Mouse (Mus musculus) embryonic facial prominence, embryonic 14.5 days (tissue): ENCODE data around the gene Gm609. TPM values are rescaled to one million over a fixed set of nuclear protein-coding genes. Genes with fewer than 3 reads are reported as not detected.

ENCODE experiments used
- ATAC-seq: fragments of 200-750 bp; cut with Nextera tagmentation; 2 replicates; pipeline ENCODE4 v1.8.0; 2017; ENCODE audit warnings: low read depth, moderate number of reproducible peaks, moderate TSS enrichment
- DNase-seq: peaks from one replicate; pipeline ENCODE4 v3.0.0-alpha.2; 2015; ENCODE audit warnings: low spot score
- H3K27ac ChIP-seq: fragments of 300-500 bp; sonication (generic); replicated peaks from 2 replicates; pipeline ENCODE4 v1.5.1; 2014; ENCODE audit warnings: low read depth, mild to moderate bottlenecking, low read length, moderate library complexity
- H3K27me3 ChIP-seq: fragments of 300-500 bp; sonication (generic); replicated peaks from 2 replicates; pipeline ENCODE4 v1.6.1; 2014; ENCODE audit warnings: low read length; ENCODE audit not compliant: control insufficient read depth, insufficient read depth
- H3K36me3 ChIP-seq: fragments of 300-500 bp; sonication (generic); 2 replicates; pipeline ENCODE4 v1.6.1; 2014; ENCODE audit warnings: low read length, mixed read lengths; ENCODE audit not compliant: control insufficient read depth, insufficient read depth
- H3K4me1 ChIP-seq: fragments of 300-500 bp; sonication (generic); 2 replicates; pipeline ENCODE4 v1.6.1; 2014; ENCODE audit warnings: antibody characterized with exemption, low read length; ENCODE audit not compliant: control insufficient read depth, insufficient read depth
- H3K4me2 ChIP-seq: fragments of 300-500 bp; sonication (generic); 2 replicates; pipeline ENCODE4 v1.6.1; 2014; ENCODE audit warnings: low read depth, mild to moderate bottlenecking, low read length, moderate library complexity, mixed read lengths
- H3K4me3 ChIP-seq: fragments of 300-500 bp; sonication (generic); 2 replicates; pipeline ENCODE4 v1.5.1; 2014; ENCODE audit warnings: low read depth, mild to moderate bottlenecking, low read length
- H3K9ac ChIP-seq: fragments of 300-500 bp; sonication (generic); 2 replicates; pipeline ENCODE4 v1.6.1; 2014; ENCODE audit warnings: low read depth, mild to moderate bottlenecking, low read length, moderate library complexity, mixed read lengths
- H3K9me3 ChIP-seq: fragments of 300-500 bp; sonication (generic); 2 replicates; pipeline ENCODE4 v1.6.1; 2016; ENCODE audit warnings: low read length; ENCODE audit not compliant: control insufficient read depth
- WGBS: fragments of 180-500 bp; shearing (Covaris S2); extraction: QIAGEN DNeasy Blood & Tissue Kit; methylation state at CpG from one replicate; pipeline ENCODE4 v1.1.7; 2014; 5-methylcytosine and 5-hydroxymethylcytosine counted together
- polyA plus RNA-seq: library from polyadenylated mRNA; unstranded; fragments of >200 nt; fragmentation: Nextera tagmentation; extraction: Ambion mirVana; gene quantifications from 2 replicates; pipeline ENCODE4 v1.2.1, GENCODE M21; 2014

Gene Gm609
- polyA plus RNA-seq, 1 experiment from 2014 or later, result not detected

DNA sequence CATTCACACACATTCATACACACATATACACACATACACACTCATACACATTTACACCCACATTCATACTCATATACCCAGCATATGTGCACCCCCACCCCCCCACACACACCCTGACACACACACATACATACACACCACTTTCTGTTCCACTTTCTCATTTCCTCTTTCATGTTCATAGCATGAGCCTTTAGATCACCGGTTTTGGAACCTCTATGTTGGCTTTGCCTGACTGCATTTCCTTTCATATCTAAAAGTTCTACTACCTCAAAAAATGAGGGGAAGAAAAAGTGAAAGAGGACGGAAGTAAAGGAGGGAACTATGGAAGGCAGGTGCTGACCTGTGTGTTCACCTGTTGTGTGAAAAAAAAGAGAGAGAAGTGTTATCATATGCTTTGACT lies 102.9 kb downstream of the Gm609 start:
- 81% methylated on average over 2 of the region's 2 CpGs for WGBS
- no peaks in the 10 kb centered on the region for H3K4me1 ChIP-seq
- no peak overlapping the region for H3K4me2 ChIP-seq
- no peak overlapping the region for H3K9ac ChIP-seq
- H3K4me3 ChIP-seq, result no peak overlapping the region
- DNase-seq, result no peak
- H3K9me3 ChIP-seq, result no peaks in the 10 kb centered on the region
- H3K27me3 ChIP-seq, result no peaks in the 10 kb centered on the region
- no peak for ATAC-seq
- no peak overlapping the region for H3K27ac ChIP-seq
- H3K36me3 ChIP-seq, result peaks cover 4% of the 10 kb centered on the region; the same call in 1 of the 2 replicates

DNA sequence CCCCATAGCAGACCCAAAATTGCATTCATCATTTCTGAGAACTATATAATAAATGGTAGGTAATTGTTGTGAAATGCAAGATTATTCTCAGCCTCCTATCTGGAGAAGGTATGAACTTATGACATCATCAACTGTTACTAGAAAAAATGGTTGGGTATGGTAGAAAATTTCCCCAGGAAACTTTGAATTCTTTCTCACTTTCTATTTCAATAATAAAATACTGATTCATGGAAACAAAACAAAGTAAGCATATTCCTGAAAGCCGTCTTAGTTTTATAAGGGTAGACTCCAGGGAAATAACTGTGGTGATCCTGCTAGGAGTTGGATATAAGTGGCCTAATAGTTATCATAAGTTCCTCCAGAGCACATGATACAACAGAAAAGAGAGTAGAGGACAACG lies 103.7 kb downstream of the Gm609 start:
- Histone ChIP-seq H3K9ac (no peak overlapping the region), H3K27ac (no peak overlapping the region), H3K27me3 (no peaks in the 10 kb centered on the region), H3K4me2 (no peak overlapping the region), H3K9me3 (no peaks in the 10 kb centered on the region), H3K4me1 (no peaks in the 10 kb centered on the region), H3K4me3 (no peak overlapping the region), H3K36me3 (peaks cover 4% of the 10 kb centered on the region; the same call in 1 of the 2 replicates)
- DNase-seq (no peak), ATAC-seq (no peak)
- 90% methylated on average over 2 of the region's 2 CpGs for WGBS

DNA sequence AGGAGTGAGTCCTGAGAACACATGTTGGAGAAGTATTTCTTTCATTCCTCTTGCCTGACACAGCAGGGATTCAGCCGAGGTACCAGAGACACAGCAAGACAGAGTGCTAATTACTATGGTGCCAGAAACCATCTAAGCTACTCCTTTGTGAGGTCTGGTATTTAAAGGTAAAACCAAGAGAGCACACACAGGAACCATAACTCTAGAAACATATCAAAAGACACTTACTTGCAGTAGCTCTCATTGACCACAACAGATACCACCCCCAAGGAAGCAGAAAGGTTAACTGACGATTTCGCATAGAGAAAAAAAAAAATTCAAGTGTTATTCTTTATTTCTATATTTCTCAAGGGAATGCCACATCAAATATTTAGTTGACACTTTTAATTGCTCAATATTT lies 111.0 kb downstream of the Gm609 start:
- no peak overlapping the region for H3K27ac ChIP-seq
- H3K27me3 ChIP-seq, result no peaks in the 10 kb centered on the region
- ATAC-seq (no peak), DNase-seq (no peak)
- no peaks in the 10 kb centered on the region for H3K4me1 ChIP-seq
- H3K36me3 ChIP-seq, result 0 out of 2 replicates have a peak, but pooled peaks cover 6% of the 10 kb centered on the region
- no peak overlapping the region for H3K4me3 ChIP-seq
- no peak overlapping the region for H3K4me2 ChIP-seq
- H3K9ac ChIP-seq, result no peak overlapping the region
- no peaks in the 10 kb centered on the region for H3K9me3 ChIP-seq
- 84% methylated on average over 3 of the region's 3 CpGs for WGBS

DNA sequence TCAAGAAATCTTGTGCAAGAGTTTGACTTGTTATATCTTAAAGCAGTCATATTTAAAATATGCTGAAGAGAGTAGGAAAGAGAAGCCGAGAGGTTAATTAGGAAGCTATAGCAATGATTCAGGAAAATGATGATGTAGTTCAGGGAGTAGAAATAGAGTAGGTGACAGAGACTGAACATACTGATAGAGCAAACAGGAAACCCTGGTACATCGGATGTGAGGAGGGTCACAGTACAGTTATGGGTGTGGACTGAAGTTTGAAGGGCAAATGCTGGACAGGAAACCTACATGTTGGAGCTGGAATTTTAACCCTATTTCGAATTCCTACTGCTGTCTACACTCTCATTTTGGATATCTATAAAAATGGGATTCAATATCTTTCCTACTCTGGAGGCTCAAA lies 113.8 kb downstream of the Gm609 start:
- H3K4me2 ChIP-seq, result no peak overlapping the region
- no peaks in the 10 kb centered on the region for H3K9me3 ChIP-seq
- no peak overlapping the region for H3K9ac ChIP-seq
- no peaks in the 10 kb centered on the region for H3K27me3 ChIP-seq
- H3K36me3 ChIP-seq, result 0 out of 2 replicates have a peak, but pooled peaks cover 6% of the 10 kb centered on the region
- no peak overlapping the region for H3K4me3 ChIP-seq
- DNase-seq (no peak), ATAC-seq (no peak)
- no peak overlapping the region for H3K27ac ChIP-seq
- WGBS, result 75% methylated on average over 3 of the region's 3 CpGs
- peaks cover 3% of the 10 kb centered on the region; the same call in 1 of the 2 replicates for H3K4me1 ChIP-seq

DNA sequence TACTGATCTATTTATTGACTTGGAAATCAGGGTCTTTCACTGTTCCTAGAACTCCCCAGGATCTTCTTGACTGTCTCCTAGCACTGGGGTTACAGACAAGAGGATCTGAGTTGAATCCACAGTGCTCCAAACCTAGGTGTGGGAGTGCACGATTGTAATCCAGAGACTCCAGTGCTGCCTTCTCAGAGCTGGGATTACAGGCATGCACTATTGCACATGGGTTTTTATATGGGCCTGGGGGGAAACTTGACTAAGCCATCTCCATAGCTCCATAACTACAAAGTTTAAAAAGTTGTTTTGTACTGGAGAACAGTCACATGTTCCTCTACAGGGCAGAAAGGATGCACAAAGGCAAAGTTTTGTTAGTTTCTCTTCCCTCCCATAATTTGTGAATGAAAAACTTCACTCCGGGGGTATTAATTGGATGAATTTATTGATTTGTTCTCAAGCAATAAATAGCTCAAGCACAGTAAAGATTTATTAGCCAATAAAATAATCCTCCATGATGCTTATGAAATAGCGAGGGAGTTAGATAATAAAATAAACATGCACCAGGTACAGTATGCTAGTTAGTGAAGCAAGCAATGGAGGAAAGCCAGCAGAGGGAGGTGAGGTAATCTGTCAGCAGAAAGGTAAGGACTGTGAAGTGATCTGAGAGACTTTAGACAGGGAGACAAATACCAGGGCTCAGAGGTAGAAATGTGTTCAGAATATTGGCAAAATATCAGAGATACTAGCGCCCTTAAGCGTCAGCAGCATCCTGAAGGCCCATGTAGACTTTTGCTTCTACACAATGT lies 114.4 kb downstream of the Gm609 start:
- H3K27ac ChIP-seq, result no peak overlapping the region
- H3K36me3 ChIP-seq, result 0 out of 2 replicates have a peak, but pooled peaks cover 6% of the 10 kb centered on the region
- H3K4me2 ChIP-seq, result no peak overlapping the region
- H3K9ac ChIP-seq, result no peak overlapping the region
- no peak for ATAC-seq
- H3K4me1 ChIP-seq, result peaks cover 3% of the 10 kb centered on the region; the same call in 1 of the 2 replicates
- 89% methylated on average over 5 of the region's 5 CpGs for WGBS
- H3K4me3 ChIP-seq, result no peak overlapping the region
- H3K27me3 ChIP-seq, result no peaks in the 10 kb centered on the region
- H3K9me3 ChIP-seq, result no peaks in the 10 kb centered on the region
- no peak for DNase-seq

DNA sequence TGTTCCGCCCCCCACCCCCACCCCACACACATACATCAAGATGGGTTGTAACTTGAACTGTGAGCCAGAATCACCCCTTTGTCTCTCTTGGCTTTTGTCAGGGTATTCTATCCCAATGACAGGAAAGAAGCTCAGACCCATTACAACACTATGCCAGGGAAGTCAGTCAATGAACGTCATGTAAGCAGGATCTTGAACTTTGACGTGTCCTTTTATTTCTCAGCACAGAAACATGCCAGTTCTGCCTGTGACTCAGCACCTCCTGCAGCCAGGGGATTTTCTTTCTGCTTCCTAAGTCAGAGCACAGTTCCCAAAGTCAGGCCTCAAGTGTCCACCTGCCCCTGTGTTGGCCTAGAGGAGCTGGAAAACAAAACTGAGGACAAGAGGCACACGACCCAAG lies 115.4 kb downstream of the Gm609 start:
- no peak overlapping the region for H3K27ac ChIP-seq
- peaks cover 3% of the 10 kb centered on the region; the same call in 1 of the 2 replicates for H3K4me1 ChIP-seq
- no peaks in the 10 kb centered on the region for H3K9me3 ChIP-seq
- H3K4me2 ChIP-seq, result no peak overlapping the region
- no peak overlapping the region for H3K4me3 ChIP-seq
- DNase-seq, result no peak
- H3K27me3 ChIP-seq, result no peaks in the 10 kb centered on the region
- 86% methylated on average over 4 of the region's 4 CpGs for WGBS
- ATAC-seq, result no peak
- H3K9ac ChIP-seq, result no peak overlapping the region
- 0 out of 2 replicates have a peak, but pooled peaks cover 6% of the 10 kb centered on the region for H3K36me3 ChIP-seq

DNA sequence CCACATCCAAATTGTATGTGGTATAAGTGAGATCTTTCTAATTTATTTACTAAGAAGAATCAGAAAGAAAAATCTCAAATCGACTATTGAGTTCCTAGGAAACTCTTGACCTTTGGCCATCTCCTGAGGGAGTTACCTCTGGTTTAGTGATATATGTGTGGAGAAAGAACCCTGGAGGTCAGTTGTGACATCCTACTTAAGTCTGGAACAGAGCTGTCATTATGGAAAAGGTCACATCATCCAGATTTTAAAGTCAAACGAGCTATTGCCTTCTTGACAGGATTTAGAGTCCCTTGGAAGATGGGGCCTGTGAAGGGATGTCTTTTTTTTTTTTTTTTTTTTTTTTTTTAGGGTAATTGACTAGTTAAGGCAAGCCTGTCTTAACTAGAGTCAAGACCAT lies 116.0 kb downstream of the Gm609 start:
- no peaks in the 10 kb centered on the region for H3K9me3 ChIP-seq
- H3K36me3 ChIP-seq, result 0 out of 2 replicates have a peak, but pooled peaks cover 6% of the 10 kb centered on the region
- no peak overlapping the region for H3K4me3 ChIP-seq
- no peak overlapping the region for H3K27ac ChIP-seq
- peaks cover 3% of the 10 kb centered on the region; the same call in 1 of the 2 replicates for H3K4me1 ChIP-seq
- WGBS, result 36% methylated on average over 2 of the region's 2 CpGs
- H3K9ac ChIP-seq, result no peak overlapping the region
- H3K4me2 ChIP-seq, result no peak overlapping the region
- ATAC-seq (no peak), DNase-seq (no peak)
- H3K27me3 ChIP-seq, result no peaks in the 10 kb centered on the region

DNA sequence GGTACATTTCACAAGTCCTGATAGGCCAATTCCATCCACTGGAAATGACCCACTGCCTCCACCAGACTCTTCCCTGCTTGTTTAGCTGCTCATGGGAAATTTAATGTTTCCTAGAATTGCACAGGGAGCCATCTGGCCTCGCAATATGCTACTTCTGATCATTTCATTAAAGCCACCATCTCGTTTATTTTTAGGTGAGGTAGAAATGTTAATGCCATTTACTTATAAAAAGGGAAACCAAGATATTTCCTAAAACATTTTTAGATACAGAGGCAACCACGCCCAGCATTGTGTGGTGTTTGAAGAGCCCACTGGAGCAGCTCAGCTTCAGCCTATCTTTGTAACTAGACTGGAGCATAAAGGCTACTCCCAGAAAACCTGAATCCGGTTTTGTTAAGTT lies 116.5 kb downstream of the Gm609 start:
- 77% methylated on average over 4 of the region's 4 CpGs for WGBS
- ATAC-seq (no peak), DNase-seq (no peak)
- Histone ChIP-seq H3K27ac (no peak overlapping the region), H3K4me2 (no peak overlapping the region), H3K9me3 (no peaks in the 10 kb centered on the region), H3K9ac (no peak overlapping the region), H3K4me3 (no peak overlapping the region), H3K4me1 (peaks cover 3% of the 10 kb centered on the region; the same call in 1 of the 2 replicates), H3K36me3 (0 out of 2 replicates have a peak, but pooled peaks cover under 1% of the 10 kb centered on the region), H3K27me3 (no peaks in the 10 kb centered on the region)
